Mouse (Mus musculus) mature B cell (primary cell): Measurements from ENCODE around the gene Gm11554.
"Not testable (repeated sequence)": the region's sequence is repeated elsewhere in the genome, so short reads cannot be mapped to it uniquely, and the experiment has no call there.

Source experiments
- in situ Hi-C: fragments of 300-500 bp; cut with MboI; formaldehyde crosslinking; loops from 2 replicates; pipeline ENCODE4 v1.14.3; 2019

Gene Gm11554

GRCm38 (mm10) chr11:99804346-99804745 lies at the start of gene Gm11554:
TSS of gene Gm11554 (minus strand) at chr11:99804446.
- in situ Hi-C loops, result not testable (repeated sequence)

GRCm38 (mm10) chr11:99851508-99851907 lies 47.3 kb upstream of the Gm11554 start, which contains the start of gene Krtap4-16:
TSS of gene Krtap4-16 (minus strand) at chr11:99851608.
- in situ Hi-C loops, result no loop called here

- in situ Hi-C loops, result no loop called here
Measured at GRCm38 (mm10) chr11:99846746-99847145, 42.5 kb upstream of the Gm11554 start.

GRCm38 (mm10) chr11:99842185-99842584 lies 37.9 kb upstream of the Gm11554 start:
- in situ Hi-C loops, result no loop called here

- in situ Hi-C loops, result no loop called here
Measured at GRCm38 (mm10) chr11:99837966-99838365, 33.7 kb upstream of the Gm11554 start, which contains the start of gene 2300003K06Rik. TSS of gene 2300003K06Rik (minus strand) at chr11:99838066.

- in situ Hi-C loops, result not testable (repeated sequence)
Measured at GRCm38 (mm10) chr11:99815566-99815965, 11.3 kb upstream of the Gm11554 start, which contains the start of gene Gm11564. TSS of gene Gm11564 (minus strand) at chr11:99815666.

- in situ Hi-C loops, result not testable (repeated sequence)
Measured at GRCm38 (mm10) chr11:99809792-99810191, 5.5 kb upstream of the Gm11554 start, which contains the start of gene Krtap4-13. TSS of gene Krtap4-13 (minus strand) at chr11:99809892.

GRCm38 (mm10) chr11:99798832-99799231 lies 5.4 kb downstream of the Gm11554 start, which contains the start of gene Gm11569:
TSS of gene Gm11569 (minus strand) at chr11:99798932.
- in situ Hi-C loops, result not testable (repeated sequence)

GRCm38 (mm10) chr11:99793367-99793766 lies 10.9 kb downstream of the Gm11554 start, which contains the start of gene Gm11596:
TSS of gene Gm11596 (minus strand) at chr11:99793467.
- in situ Hi-C loops, result no loop called here

- in situ Hi-C loops, result not testable (repeated sequence)
Measured at GRCm38 (mm10) chr11:99784900-99785299, 19.3 kb downstream of the Gm11554 start, which contains the start of gene Krtap4-9. TSS of gene Krtap4-9 (plus strand) at chr11:99785200.

- in situ Hi-C loops, result no loop called here
Measured at GRCm38 (mm10) chr11:99780604-99781003, 23.6 kb downstream of the Gm11554 start, which contains the start of gene Krtap4-8. TSS of gene Krtap4-8 (minus strand) at chr11:99780704.

- in situ Hi-C loops, result no loop called here
Measured at GRCm38 (mm10) chr11:99778401-99778800, 25.8 kb downstream of the Gm11554 start.

- in situ Hi-C loops, result not testable (repeated sequence)
Measured at GRCm38 (mm10) chr11:99772813-99773212, 31.4 kb downstream of the Gm11554 start, which contains the start of gene Gm11595. TSS of gene Gm11595 (minus strand) at chr11:99772913.

GRCm38 (mm10) chr11:99768410-99768809 lies 35.8 kb downstream of the Gm11554 start:
- in situ Hi-C loops, result no loop called here

GRCm38 (mm10) chr11:99758877-99759276 lies 45.4 kb downstream of the Gm11554 start:
- in situ Hi-C loops, result no loop called here
